Mouse (Mus musculus) intestine, embryonic 15.5 days (tissue): Measurements from ENCODE around the gene Usf3. TPM values are rescaled to one million over a fixed set of nuclear protein-coding genes. Genes with fewer than 3 reads are reported as not detected.

Experiments
- polyA plus RNA-seq: library from polyadenylated mRNA; unstranded; fragments of >200 nt; fragmentation: Nextera tagmentation; extraction: Ambion mirVana; gene quantifications from 2 replicates; pipeline ENCODE4 v1.2.1, GENCODE M21; 2015

The Usf3 gene
- polyA plus RNA-seq, 1 experiment from 2014 or later, result 2.6 TPM

Other genes with a start within 250 kb of the Usf3 start
- 22.0 and 25.0 TPM in 2 replicates for gene Qtrt2, start 246.4 kb upstream of the Usf3 start, polyA plus RNA-seq
- 2.1 and 2.7 TPM in 2 replicates for gene Zdhhc23, start 193.5 kb upstream of the Usf3 start, polyA plus RNA-seq
- gene Gramd1c, start 109.9 kb upstream of the Usf3 start, polyA plus RNA-seq, result 6.8 and 8.4 TPM in 2 replicates
- gene Atp6v1a, start 33.5 kb upstream of the Usf3 start, polyA plus RNA-seq, result 61.0 and 64.0 TPM in 2 replicates
- gene Naa50, start 33.4 kb upstream of the Usf3 start, polyA plus RNA-seq, result 94.2 and 109 TPM in 2 replicates
- gene Sidt1, start 159.9 kb downstream of the Usf3 start, polyA plus RNA-seq, result 1.1 and 1.5 TPM in 2 replicates
- 19.5 and 22.2 TPM in 2 replicates for gene Spice1, start 173.9 kb downstream of the Usf3 start, polyA plus RNA-seq
- 0.14 and 0.38 TPM in 2 replicates for gene Cfap44, start 221.6 kb downstream of the Usf3 start, polyA plus RNA-seq